Mouse (Mus musculus) cerebellum, postnatal 14 days (tissue): ENCODE measurements around the gene Slc22a20.

ENCODE experiments used
- DNase-seq, 2 experiments: peaks; one replicate each; pipeline ENCODE4 v3.0.0; 2021; ENCODE audit warnings: mixed read lengths in 2 of 2

Slc22a20 gene

GRCm38 (mm10) chr19:5986043-5986442, at the start of gene Slc22a20:
TSS of gene Slc22a20 (minus strand) at chr19:5986143.
- DNase-seq: no peak

- DNase-seq: no peak
Observed at GRCm38 (mm10) chr19:6030520-6031280, 44.8 kb upstream of the Slc22a20 start.

- DNase-seq: no peak
Observed at GRCm38 (mm10) chr19:6029426-6029825, 43.5 kb upstream of the Slc22a20 start.

DNA sequence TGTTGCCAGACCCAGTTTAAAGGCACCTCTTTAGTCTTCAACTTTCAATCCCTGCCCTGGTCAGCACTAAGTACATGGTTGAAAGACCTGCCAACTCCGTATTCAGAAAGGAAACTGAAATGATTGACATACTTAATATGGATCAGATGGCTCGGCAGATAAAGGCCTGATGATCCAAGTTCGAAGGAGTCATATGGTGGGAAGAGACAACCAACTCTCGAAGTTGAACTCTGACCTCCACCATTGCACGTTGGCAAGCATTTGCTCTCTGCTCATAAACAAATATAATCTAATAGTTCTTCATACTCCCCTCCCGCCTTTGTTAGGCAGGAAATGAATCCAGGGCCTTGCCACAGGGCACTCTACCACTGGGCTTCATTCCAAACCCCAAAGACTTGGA, 43.0 kb upstream of the Slc22a20 start:
- DNase-seq: no peak

GRCm38 (mm10) chr19:6023930-6024329, 38.0 kb upstream of the Slc22a20 start:
- DNase-seq: no peak

DNA sequence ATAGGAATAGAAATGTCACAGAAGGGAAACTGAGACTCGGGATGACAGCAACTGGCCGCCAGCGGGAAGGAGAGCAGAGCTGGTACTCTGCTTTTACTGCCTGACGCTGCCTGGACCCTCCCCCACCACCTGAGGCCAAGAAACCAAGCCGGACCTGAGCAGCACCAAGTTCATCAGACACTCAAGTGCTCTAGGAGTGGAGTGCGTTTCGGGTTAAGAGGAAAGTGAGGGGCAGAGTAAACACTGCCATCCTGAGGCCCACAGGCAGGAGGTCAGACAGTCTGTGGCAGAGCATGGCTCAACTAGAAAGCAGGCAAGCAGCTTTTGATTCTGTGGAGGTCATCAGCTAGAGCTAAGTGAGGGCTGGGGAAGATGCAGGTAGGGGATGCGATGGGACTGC, 37.1 kb upstream of the Slc22a20 start:
- DNase-seq: no peak

DNA sequence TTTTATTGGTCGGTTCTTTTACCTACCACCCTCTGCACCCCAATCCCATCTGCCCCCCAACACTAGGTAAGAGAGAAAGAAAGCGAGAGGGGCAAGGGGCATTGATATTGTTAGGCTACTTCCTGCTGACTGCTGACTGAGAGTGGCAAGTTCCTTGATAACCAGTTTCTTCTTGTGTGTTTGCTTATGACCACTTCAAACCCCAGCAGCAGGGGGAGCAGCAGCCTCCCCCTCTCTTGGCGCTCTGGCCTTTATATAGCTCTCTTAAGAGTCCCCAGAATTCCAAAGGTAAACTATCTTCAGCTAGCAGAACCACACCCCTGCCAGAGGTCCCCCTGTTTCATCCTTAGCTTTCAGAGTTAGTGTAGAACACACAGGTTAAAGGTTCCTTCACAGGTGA, 34.3 kb upstream of the Slc22a20 start:
- no peak for DNase-seq

GRCm38 (mm10) chr19:6018142-6019089, 32.5 kb upstream of the Slc22a20 start:
- peak; percentile 89 to 95 for DNase-seq

DNA sequence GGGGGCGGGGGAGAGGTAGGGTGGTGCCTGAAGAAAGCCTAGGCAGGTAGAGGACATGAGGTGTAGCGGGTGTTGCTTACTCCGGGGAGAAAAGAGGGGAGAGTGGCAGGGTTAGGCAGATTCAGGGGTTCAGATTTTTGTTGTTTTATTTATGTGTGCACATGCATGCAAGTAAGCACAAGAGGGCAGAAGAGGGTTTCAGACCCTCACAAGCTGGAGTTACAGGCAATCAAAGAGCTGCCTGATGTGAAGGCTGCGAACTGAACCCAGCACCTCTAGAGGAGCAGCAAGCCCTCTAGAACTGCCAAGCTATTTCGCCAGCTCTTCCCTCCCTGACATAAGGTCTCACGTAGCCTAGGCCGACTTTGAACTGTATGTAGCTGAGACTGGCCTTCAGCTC, 30.6 kb upstream of the Slc22a20 start:
- DNase-seq: peak in 1 of 2 experiments; percentile 22

DNA sequence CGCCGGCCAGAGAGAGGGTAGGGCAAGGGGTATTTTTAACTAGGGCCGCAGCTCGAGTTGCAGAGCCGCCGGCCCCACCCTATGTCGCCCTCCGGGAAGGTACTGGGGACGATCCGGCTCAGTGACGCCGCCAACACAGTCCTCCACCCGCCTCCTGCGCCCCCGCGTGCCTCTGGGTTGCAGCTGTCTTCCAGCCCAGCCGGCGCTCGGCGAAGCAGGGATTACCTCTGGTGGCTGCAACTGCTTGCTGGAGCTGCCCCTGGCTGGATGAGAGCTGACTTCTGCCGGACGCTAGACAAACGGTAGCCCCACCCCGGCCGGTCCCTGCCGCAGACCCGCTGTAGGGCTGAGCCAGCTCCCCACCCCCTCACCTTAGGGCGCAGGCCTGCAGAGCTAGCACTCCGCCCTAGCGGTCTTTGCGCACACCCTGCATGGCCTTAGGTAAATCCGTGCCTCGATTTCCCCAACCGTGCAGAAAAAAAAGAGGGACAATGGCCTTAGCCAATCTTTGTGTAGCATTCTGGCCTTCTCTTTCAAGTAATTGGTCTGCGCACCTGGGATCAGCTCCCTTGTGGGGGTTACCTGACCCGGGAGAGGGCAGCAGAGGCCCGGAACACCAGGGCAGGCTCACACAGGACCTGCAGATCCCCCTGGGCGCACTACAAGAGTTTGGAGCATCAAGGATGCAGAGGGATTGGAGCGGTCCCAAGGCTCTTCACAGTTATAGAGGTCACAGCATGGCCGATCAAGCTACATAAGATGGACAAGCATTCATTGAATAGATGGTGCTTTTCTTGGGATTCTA, 29.8 kb upstream of the Slc22a20 start, which contains the start of gene Capn1:
TSS of gene Capn1 (minus strand) at position 387 of the 805 bp plus-strand sequence.
- DNase-seq: peak; percentile 67 to 68

DNA sequence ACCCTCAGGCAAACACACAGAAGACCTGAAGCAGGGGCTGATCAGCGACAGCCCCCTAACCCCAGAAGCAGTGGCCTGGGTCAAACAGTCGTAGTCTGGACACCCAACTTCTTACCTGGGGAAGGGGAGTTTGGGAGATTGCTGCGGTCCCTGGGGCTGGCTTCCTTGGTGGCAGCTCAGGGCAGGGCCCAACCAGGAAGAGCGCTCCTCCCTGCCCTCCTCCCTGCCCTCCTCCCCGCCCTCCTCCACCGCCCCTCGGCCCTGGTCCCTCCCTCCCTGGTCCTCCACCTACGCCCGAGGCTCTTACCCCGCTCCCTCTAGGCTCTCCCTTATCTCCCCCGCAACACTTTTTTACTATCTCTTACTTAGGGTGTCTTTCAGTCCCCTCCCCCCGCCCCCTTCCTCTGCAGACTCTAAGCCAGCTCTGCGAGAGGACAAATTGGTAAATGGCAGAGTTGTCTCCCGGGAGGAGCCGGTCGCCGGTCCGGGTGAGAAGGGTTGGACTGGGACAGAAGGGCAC, 29.1 kb upstream of the Slc22a20 start:
- DNase-seq: peak; percentile 48 to 54

- DNase-seq: no peak
Observed at GRCm38 (mm10) chr19:6013691-6014090, 27.7 kb upstream of the Slc22a20 start.

DNA sequence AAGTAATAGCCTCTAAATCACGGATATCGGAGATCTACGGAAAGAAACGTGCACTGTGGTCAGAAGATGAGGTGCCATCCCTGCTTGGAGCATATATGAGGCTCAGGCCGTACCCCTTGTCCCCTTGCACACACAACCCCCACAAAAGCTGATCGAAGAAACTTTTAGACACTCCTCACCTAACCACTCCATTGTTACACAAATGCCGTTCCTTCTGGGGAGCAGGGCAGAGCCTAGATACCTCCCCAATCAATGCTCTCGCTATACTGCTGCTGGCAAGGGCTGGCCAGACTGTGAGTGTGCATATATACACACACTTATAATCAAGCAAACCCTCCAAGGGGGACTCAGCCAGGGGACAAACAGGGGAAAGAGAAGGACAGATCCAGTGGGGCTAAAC, 23.2 kb upstream of the Slc22a20 start:
- DNase-seq: no peak

DNA sequence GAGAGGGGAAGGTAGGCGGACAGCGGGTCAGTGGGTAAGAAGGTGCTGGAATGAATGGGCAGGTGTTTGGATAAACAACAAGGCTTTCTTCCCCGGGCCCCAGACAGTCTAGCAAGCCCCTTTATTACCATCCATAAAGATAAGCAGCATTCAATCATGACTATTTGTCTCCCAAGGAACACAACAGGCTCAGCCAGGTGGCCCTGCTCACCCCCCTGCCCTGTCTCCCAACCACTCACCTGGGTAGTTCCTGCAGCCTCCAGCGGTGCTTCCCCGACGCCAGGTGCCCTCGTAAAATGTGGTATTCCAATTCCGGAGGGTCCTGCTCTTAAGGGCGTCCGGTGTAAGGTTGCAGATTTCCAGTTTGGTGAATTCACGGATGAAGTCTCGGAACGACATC, 21.1 kb upstream of the Slc22a20 start:
- no peak for DNase-seq

DNA sequence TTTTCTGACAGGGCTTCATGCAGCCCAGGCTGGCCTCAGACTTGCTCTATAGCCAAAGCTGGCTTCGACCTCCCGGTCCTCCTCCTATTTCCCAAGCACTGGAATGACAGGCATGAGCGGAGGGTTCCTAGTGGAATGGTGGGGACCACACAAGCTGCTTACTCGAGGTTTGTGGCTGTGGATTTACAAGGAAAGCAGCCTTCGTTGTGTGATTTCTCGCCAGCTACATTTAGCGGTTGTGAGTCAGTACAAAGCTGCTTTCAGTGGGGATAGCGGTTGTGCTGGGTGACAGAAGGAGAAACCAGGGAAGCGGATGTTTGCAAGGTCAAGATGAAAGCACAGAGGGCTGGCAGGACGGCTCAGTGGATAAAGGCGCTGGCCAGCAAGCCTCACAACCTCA, 19.6 kb upstream of the Slc22a20 start:
- no peak for DNase-seq

- no peak for DNase-seq
Observed at GRCm38 (mm10) chr19:5999969-6000368, 14.0 kb upstream of the Slc22a20 start.

GRCm38 (mm10) chr19:5998180-5998579, 12.2 kb upstream of the Slc22a20 start:
- no peak for DNase-seq

GRCm38 (mm10) chr19:5994711-5995110, 8.8 kb upstream of the Slc22a20 start:
- DNase-seq: peak; percentile 69 to 71

DNA sequence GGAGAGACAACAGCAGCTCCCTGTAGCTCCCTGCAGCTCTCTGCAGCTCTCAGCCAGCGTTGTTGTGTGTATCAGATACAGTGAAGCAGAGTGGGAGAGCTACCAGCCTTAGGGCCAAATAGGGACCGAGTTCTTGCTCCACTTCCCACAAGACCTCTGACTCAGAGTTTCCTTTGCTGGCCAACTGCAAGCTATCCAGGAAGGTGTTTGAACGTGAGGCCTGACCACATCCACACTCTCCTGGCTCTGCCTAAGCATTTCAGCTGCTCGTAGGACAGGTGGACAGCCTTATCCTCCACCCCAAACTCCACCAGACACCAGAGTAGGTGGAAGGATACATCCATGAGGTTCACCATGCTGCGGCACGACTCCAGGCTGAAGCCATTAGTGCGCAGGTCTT, 6.1 kb upstream of the Slc22a20 start:
- no peak for DNase-seq

DNA sequence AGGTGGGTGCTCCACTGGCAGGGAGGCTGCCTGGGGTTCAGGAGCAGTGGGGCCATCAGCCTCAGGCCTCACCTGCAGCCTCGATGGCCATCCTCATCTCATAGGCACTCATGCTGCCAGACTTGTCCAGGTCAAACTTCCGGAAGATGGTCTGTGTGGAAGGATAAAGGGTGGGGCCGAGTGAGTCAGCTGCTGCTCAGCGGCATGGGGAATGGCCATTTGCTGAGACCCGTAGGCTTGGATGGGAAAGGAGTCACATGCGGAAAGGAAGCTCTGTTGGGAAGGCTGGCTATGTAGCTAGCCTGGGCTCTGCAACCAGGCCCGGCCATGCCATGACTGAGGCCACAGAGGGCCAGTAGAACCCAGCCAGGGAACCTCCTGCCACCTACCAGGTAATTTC, 5.5 kb upstream of the Slc22a20 start:
- DNase-seq: no peak

DNA sequence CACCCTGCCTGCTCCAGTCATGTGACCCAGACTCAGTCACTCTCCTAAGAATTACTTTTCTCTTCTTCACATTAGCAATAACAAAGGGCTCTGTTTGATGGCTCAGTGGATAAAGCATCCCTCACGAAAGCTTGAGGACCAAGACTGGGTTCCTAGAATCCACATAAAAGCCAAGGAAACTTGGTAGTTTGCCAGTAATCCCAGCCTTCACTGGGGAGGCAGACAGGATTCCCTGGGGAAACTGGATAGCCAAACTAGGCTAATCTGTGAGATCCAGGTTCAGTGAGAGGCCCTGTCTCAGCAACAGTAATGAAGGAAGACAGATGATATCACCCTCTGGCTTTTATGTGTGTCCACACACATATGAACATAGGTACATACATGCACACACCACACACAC, 5.0 kb upstream of the Slc22a20 start:
- DNase-seq: no peak

GRCm38 (mm10) chr19:5990033-5990432, 4.1 kb upstream of the Slc22a20 start:
- DNase-seq: no peak

DNA sequence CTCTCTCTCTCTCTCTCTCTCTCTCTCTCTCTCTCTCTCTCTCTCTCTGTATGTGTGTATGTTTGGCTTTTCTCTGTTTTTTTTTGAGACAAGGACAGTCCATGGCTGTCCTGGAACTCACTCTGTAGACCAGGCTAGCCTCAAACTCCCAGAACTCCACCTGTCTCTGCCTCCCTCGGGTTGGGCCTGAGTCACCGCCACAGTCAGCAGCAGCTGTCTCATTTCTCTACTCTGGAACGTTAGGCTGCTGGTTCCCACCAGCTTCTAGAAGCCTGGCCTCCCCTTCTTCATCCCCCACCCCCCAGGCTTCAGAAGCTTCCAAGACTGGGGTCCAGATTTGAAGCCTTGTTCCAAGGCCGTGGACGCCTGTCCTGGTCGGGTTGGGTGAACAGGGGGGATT, 3.6 kb upstream of the Slc22a20 start:
- no peak for DNase-seq
